Mouse (Mus musculus): Measurements from ENCODE around the gene Cdk11b. TPM values are rescaled to one million over a fixed set of nuclear protein-coding genes. Genes with fewer than 3 reads are reported as not detected.

The Cdk11b gene
- total and polyA plus RNA-seq, 3 experiments: 53.3 to 144 (median 86.4) TPM

DNA sequence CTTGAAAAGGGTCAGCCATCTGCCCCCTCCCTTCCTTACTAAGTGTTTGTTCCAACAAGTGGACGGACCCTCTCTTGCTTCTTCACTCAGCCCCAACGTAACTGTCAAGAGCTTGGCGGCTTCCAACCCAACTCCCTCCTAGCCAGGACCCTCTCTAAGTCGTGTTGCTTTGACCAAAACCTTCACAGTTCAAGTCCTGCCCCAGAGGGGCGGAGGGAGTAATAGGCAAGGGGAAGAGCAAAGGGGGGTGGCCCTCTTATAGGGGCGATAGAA lies 29.5 kb downstream of the Cdk11b start:
- H3K27me3 ChIP-seq (ENCODE audit: insufficient read depth, low read length): peaks cover 8% of the 10 kb centered on the region; the same call in 1 of the 2 replicates
- no peak for DNase-seq (ENCODE audit: low spot score)
- TF ChIP-seq CTCF (IDR thresholded peaks at IDR 0.05; ENCODE audit: low read depth, low read length): no peak
- no peak for TF ChIP-seq TAL1 (conservative IDR thresholded peaks at IDR 0.05; ENCODE audit: low read depth, low read length)
- no peak for TF ChIP-seq GATA2 (IDR thresholded peaks at IDR 0.05; ENCODE audit: borderline replicate concordance, low read depth, low read length)
- ATAC-seq (ENCODE audit: extremely low read depth, insufficient number of reproducible peaks, low FRiP score, poor library complexity, severe bottlenecking): no peak
- H3K4me3 ChIP-seq (ENCODE audit: low read depth, low read length): no peak overlapping the region
- peaks cover 19% of the 10 kb centered on the region for H3K9me3 ChIP-seq (replicated peaks)
- H3K4me1 ChIP-seq (ENCODE audit: insufficient read depth, low read depth, low read length): peaks cover 9% of the 10 kb centered on the region
- peaks cover 90% of the 10 kb centered on the region for H3K36me3 ChIP-seq (replicated peaks)

DNA sequence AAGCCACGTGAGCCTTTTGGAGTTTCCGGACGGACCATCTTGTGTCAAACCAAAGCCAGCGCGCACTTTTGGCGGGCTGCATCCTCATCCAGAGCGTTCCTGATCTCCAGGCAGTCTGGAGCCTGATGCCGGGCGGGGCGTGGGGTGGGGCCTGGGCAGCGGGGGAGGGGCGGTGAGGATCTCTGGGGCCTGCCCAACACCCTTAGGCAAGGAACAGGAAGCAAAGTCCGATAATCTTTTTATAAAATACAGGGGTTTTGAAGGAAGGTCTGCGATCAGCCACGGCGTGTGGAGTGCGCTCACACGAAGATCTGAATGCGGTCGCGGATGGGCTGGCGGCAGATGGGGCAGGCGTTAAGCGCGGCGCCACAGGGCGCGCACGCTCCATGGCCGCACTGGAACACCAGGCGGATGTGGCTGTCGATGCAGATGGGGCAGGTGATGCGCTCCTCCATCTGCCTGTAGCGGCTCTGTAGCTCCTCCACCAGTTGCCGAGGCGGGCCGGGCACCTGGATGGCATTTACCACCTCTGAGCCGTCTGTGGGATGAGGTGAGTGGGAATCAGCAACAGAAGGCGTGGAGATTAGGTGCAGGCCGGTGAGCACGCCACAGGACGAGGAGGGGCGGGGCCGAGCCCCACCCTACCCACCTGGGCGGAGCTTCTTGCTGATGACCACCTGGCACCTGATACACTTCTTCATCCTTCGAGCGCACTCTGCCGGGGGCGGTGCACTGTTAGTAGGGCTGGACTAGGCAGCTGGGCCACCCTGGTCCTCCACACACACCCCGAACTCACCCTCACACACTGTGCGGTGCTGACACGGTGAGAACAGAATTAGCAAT lies 30.0 kb downstream of the Cdk11b start:
- no peak for TF ChIP-seq TAL1 (conservative IDR thresholded peaks at IDR 0.05; ENCODE audit: low read depth, low read length)
- peaks cover 8% of the 10 kb centered on the region; the same call in 1 of the 2 replicates for H3K27me3 ChIP-seq (ENCODE audit: insufficient read depth, low read length)
- ATAC-seq (ENCODE audit: extremely low read depth, insufficient number of reproducible peaks, low FRiP score, poor library complexity, severe bottlenecking): no peak

DNA sequence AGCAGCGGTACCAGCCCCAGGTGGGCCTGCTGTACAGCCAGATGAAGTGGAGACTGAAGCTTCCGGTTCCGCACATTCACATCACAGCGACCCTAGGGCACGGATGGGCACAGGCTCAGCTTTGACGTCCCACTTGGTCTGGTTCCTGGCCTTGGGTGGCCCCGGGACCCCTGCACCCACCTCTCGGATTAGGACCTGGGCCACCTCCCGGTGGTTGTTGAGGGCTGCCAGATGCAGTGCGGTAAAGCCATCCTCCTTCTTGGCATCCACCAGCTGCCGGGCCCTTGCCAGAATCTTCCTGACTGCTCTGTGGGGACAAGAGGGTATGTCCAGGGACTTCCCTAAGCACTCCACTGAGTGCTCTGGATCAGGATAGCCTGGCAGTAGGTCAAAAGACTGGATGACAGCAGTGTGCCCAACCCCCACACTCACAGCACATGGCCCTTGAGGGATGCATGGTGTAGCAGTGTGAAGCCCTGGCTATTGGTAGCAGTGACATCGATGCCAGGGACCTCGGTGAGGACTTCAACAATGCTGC lies 31.6 kb downstream of the Cdk11b start:
- TF ChIP-seq POLR2AphosphoS5 (IDR thresholded peaks at IDR 0.05; ENCODE audit: insufficient replicate concordance, low read depth, low read length) (no peak), TAL1 (conservative IDR thresholded peaks at IDR 0.05; ENCODE audit: low read depth, low read length) (no peak), GATA2 (IDR thresholded peaks at IDR 0.05; ENCODE audit: borderline replicate concordance, low read depth, low read length) (no peak), CTCF (IDR thresholded peaks at IDR 0.05; ENCODE audit: low read depth, low read length) (no peak), GATA1 (IDR thresholded peaks at IDR 0.05; ENCODE audit: borderline replicate concordance, low read length) (no peak)
- H3K4me3 ChIP-seq (ENCODE audit: low read depth, low read length): no peak overlapping the region
- peaks cover 88% of the 10 kb centered on the region for H3K36me3 ChIP-seq (replicated peaks)
- DNase-seq (ENCODE audit: low spot score) (no peak), ATAC-seq (ENCODE audit: extremely low read depth, insufficient number of reproducible peaks, low FRiP score, poor library complexity, severe bottlenecking) (no peak)
- peaks cover 8% of the 10 kb centered on the region; the same call in 1 of the 2 replicates for H3K27me3 ChIP-seq (ENCODE audit: insufficient read depth, low read length)
- peaks cover 8% of the 10 kb centered on the region for H3K4me1 ChIP-seq (ENCODE audit: insufficient read depth, low read depth, low read length)
- H3K9me3 ChIP-seq (replicated peaks): peaks cover 19% of the 10 kb centered on the region

More for the DNA sequence above, 30.0 kb downstream of the Cdk11b start:
- H3K4me3 ChIP-seq (ENCODE audit: low read depth, low read length): no peak overlapping the region; the same call in 1 of the 2 replicates
- no peak for DNase-seq (ENCODE audit: low spot score)
- H3K4me1 ChIP-seq (ENCODE audit: insufficient read depth, low read depth, low read length): peaks cover 9% of the 10 kb centered on the region
- H3K36me3 ChIP-seq (replicated peaks): peaks cover 90% of the 10 kb centered on the region
- H3K9me3 ChIP-seq (replicated peaks): peaks cover 19% of the 10 kb centered on the region

DNA sequence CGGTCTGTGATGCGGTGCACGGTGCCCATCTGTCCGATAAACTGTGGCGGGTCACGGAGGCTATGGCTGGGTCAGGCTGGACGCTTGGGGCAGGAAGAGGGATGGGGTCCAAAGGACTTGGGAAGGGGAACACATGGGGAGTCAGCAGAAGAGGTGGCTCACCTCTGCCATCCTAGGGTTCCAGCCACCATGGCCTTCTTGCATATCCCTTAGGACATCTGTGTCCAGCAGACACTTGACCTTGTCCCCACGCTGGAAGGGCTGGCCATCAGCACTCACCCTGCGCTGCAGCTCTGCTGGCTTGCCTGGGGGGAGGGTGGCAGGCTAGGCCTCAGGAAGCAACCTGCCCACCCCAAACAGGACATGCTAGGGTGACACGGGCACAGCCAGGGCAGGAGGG lies 34.3 kb downstream of the Cdk11b start:
- H3K4me3 ChIP-seq (ENCODE audit: low read depth, low read length): no peak overlapping the region
- no peaks in the 10 kb centered on the region; the same call in 1 of the 2 replicates for H3K27me3 ChIP-seq (ENCODE audit: insufficient read depth, low read length)
- TF ChIP-seq GATA2 (IDR thresholded peaks at IDR 0.05; ENCODE audit: borderline replicate concordance, low read depth, low read length) (no peak), POLR2AphosphoS5 (IDR thresholded peaks at IDR 0.05; ENCODE audit: insufficient replicate concordance, low read depth, low read length) (no peak), GATA1 (IDR thresholded peaks at IDR 0.05; ENCODE audit: borderline replicate concordance, low read length) (no peak), TAL1 (conservative IDR thresholded peaks at IDR 0.05; ENCODE audit: low read depth, low read length) (no peak), CTCF (IDR thresholded peaks at IDR 0.05; ENCODE audit: low read depth, low read length) (no peak)
- H3K4me1 ChIP-seq (ENCODE audit: insufficient read depth, low read depth, low read length): peaks cover 6% of the 10 kb centered on the region
- DNase-seq (ENCODE audit: low spot score) (no peak), ATAC-seq (ENCODE audit: extremely low read depth, insufficient number of reproducible peaks, low FRiP score, poor library complexity, severe bottlenecking) (no peak)
- peaks cover 6% of the 10 kb centered on the region for H3K9me3 ChIP-seq (replicated peaks)
- peaks cover 86% of the 10 kb centered on the region for H3K36me3 ChIP-seq (replicated peaks)

DNA sequence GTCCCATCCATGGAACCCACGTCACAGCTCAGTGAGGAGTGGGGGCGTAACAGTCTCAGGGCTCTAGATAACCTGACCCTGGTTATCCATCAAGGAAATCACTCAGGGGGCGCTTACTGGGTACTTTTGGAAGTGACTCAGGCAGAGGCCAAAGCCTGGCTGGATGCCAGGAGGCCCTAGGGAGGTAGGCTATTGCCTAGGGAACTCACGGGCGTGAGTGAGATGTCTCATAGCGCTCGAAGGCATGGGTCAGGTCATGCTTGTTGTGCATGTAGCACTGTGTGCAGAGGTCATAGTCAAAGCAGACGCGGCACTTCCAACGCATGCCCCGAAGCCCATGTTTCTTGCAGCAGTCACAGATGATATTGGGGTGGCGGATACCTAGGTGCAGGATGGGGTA lies 36.0 kb downstream of the Cdk11b start:
- H3K4me1 ChIP-seq (ENCODE audit: insufficient read depth, low read depth, low read length): no peaks in the 10 kb centered on the region; the same call in 1 of the 2 replicates
- H3K27me3 ChIP-seq (ENCODE audit: insufficient read depth, low read length): no peaks in the 10 kb centered on the region; the same call in 1 of the 2 replicates
- H3K36me3 ChIP-seq (replicated peaks): peaks cover 87% of the 10 kb centered on the region

DNA sequence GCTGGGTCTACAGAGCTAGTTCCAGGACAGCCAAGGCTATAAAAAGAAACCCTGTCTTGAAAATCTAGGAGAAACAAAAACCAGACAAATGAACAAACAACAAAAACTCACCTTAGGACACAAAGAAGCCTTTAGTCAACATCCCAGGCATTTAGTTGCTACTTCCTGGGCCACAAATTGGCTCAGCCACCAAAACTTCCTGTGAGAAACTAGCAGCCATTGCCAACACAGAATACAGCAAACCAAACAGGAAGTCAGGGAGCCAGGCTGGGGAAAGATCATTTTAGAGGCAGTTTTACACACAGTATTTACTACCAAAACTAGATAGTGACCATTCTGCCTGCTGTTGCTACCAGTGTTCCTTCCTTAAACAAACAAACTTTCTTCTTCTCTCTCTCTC lies 42.2 kb downstream of the Cdk11b start:
- TF ChIP-seq POLR2AphosphoS5 (IDR thresholded peaks at IDR 0.05; ENCODE audit: insufficient replicate concordance, low read depth, low read length) (no peak), TAL1 (conservative IDR thresholded peaks at IDR 0.05; ENCODE audit: low read depth, low read length) (no peak)
- no peak for DNase-seq (ENCODE audit: low spot score)
- H3K9me3 ChIP-seq (replicated peaks): no peaks in the 10 kb centered on the region
- H3K4me1 ChIP-seq (ENCODE audit: insufficient read depth, low read depth, low read length): peaks cover 21% of the 10 kb centered on the region
- 0 out of 2 replicates have a peak, but pooled peaks cover under 1% of the 10 kb centered on the region for H3K27me3 ChIP-seq (ENCODE audit: insufficient read depth, low read length)
- no peak overlapping the region for H3K4me3 ChIP-seq (ENCODE audit: low read depth, low read length)
- H3K36me3 ChIP-seq (replicated peaks): peaks cover 38% of the 10 kb centered on the region
- ATAC-seq (ENCODE audit: extremely low read depth, insufficient number of reproducible peaks, low FRiP score, poor library complexity, severe bottlenecking): no peak

More for the DNA sequence above, 36.0 kb downstream of the Cdk11b start:
- TF ChIP-seq GATA2 (IDR thresholded peaks at IDR 0.05; ENCODE audit: borderline replicate concordance, low read depth, low read length) (no peak), POLR2AphosphoS5 (IDR thresholded peaks at IDR 0.05; ENCODE audit: insufficient replicate concordance, low read depth, low read length) (no peak), CTCF (IDR thresholded peaks at IDR 0.05; ENCODE audit: low read depth, low read length) (no peak), GATA1 (IDR thresholded peaks at IDR 0.05; ENCODE audit: borderline replicate concordance, low read length) (no peak), TAL1 (conservative IDR thresholded peaks at IDR 0.05; ENCODE audit: low read depth, low read length) (no peak)
- H3K9me3 ChIP-seq (replicated peaks): no peaks in the 10 kb centered on the region
- ATAC-seq (ENCODE audit: extremely low read depth, insufficient number of reproducible peaks, low FRiP score, poor library complexity, severe bottlenecking) (no peak), DNase-seq (ENCODE audit: low spot score) (no peak)
- H3K4me3 ChIP-seq (ENCODE audit: low read depth, low read length): 0 out of 2 replicates have a peak overlapping the region, but pooled peaks have one; percentile 3

Data from G1E (cell line).